Comparison of ENCODE assay signal across 8 mouse cellular contexts in the genomic region with DNA sequence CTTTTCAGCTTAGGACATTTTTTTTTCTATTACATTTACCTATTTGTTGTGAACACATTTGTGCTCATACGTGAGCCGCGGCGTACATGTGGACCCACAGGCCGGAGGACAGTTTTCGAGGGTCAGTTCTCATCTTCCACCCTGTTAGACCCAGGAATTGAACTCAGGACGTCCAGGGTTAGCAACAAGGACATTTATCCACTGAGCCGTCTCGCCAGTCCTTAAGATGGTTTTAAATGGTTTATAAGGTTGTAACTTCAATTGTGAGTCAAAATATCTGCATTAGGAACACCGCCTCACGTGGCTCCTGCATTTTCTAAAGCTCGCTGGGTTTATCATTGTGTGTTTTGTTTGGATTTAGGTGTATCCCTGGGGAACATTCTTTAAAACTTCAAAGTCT. TPM values are rescaled to one million over a fixed set of nuclear protein-coding genes. Genes with fewer than 3 reads are reported as not detected.
DNase-seq lines count a peak whose midpoint lies in the region; ATAC-seq and TF ChIP-seq lines count a peak whose summit lies in the region.

No protein-coding gene starts in this region.

- H3K4me2 ChIP-seq in limb, embryonic 11.5 days (ENCODE audit: low read depth, severe bottlenecking), result peak overlapping the region; percentile 46
- peak overlapping the region; percentile 49 for H3K4me2 ChIP-seq in stomach, embryonic 14.5 days (replicated peaks; ENCODE audit: low read depth, low read length)

- peak overlapping the region; percentile 79 for H3K27ac ChIP-seq in thymus, adult 2 months (ENCODE audit: control insufficient read depth, insufficient read depth, low read length)
- H3K27ac ChIP-seq in limb, embryonic 11.5 days (replicated peaks; ENCODE audit: low read depth, low read length), result peak overlapping the region; percentile 79; the same call in 1 of the 2 replicates
- peak overlapping the region; percentile 91 for H3K27ac ChIP-seq in stomach, embryonic 14.5 days (ENCODE audit: low read length)

- TF ChIP-seq POLR2A in thymus, adult 2 months (IDR thresholded peaks at IDR 0.05; ENCODE audit: control insufficient read depth, extremely low read depth, insufficient read depth, low read length, poor library complexity), result no peak

- peak overlapping the region; percentile 59 for H3K4me3 ChIP-seq in thymus, adult 2 months (ENCODE audit: control insufficient read depth, insufficient read depth, low read length)
- peak overlapping the region; percentile 56 for H3K4me3 ChIP-seq in limb, embryonic 11.5 days (ENCODE audit: low read depth, low read length)
- peak overlapping the region; percentile 57 for H3K4me3 ChIP-seq in stomach, embryonic 14.5 days (ENCODE audit: low read depth, low read length)

- DNase-seq in cerebellum, adult 9-10 months, result peak; percentile 52
- DNase-seq in cerebellum, postnatal 4 days (ENCODE audit: low spot score in 2 of 2), result no peak
- DNase-seq in thymus, adult 2 months, result no peak
- no peak for DNase-seq in thymus, adult 18-20 months
- peak; percentile 56 for DNase-seq in limb, embryonic 11.5 days (ENCODE audit: low spot score)
- DNase-seq in lung, postnatal 36 days, result no peak
- no peak for DNase-seq in left cerebral cortex, postnatal 36 days (ENCODE audit: low spot score in 2 of 2)

- WGBS in thymus, adult 2 months, result 92% methylated on average over 12 of the region's 12 CpGs
- 49% methylated on average over 12 of the region's 12 CpGs for whole genome bisulfite sequencing in limb, embryonic 11.5 days
- WGBS in stomach, embryonic 14.5 days, result 52% methylated on average over 12 of the region's 12 CpGs

- H3K9ac ChIP-seq in limb, embryonic 11.5 days (ENCODE audit: low read length), result peak overlapping the region; percentile 78
- H3K9ac ChIP-seq in stomach, embryonic 14.5 days (replicated peaks; ENCODE audit: low read depth, low read length), result peak overlapping the region; percentile 49; the same call in 1 of the 2 replicates

- TF ChIP-seq CTCF in thymus, adult 2 months (IDR thresholded peaks at IDR 0.05; ENCODE audit: borderline replicate concordance, control insufficient read depth, extremely low read depth, insufficient read depth, low read length, poor library complexity), result no peak

- no peaks in the 10 kb centered on the region for H3K9me3 ChIP-seq in limb, embryonic 11.5 days (ENCODE audit: control insufficient read depth, low read length)
- 0 out of 2 replicates have a peak, but pooled peaks cover 2% of the 10 kb centered on the region for H3K9me3 ChIP-seq in stomach, embryonic 14.5 days (ENCODE audit: control insufficient read depth, low read depth, low read length)

- 0 out of 2 replicates have a peak, but pooled peaks cover 2% of the 10 kb centered on the region for H3K4me1 ChIP-seq in thymus, adult 2 months (replicated peaks; ENCODE audit: control insufficient read depth, insufficient read depth, low read length)
- no peaks in the 10 kb centered on the region for H3K4me1 ChIP-seq in limb, embryonic 11.5 days (ENCODE audit: control insufficient read depth, insufficient read depth, low read length)
- peaks cover 7% of the 10 kb centered on the region; the same call in 1 of the 2 replicates for H3K4me1 ChIP-seq in stomach, embryonic 14.5 days (ENCODE audit: control insufficient read depth, insufficient read depth, low read length)

- H3K36me3 ChIP-seq in thymus, adult 2 months (ENCODE audit: control insufficient read depth, insufficient read depth, low read length), result no peaks in the 10 kb centered on the region
- H3K36me3 ChIP-seq in limb, embryonic 11.5 days (ENCODE audit: control insufficient read depth, insufficient read depth, low read length), result no peaks in the 10 kb centered on the region
- no peaks in the 10 kb centered on the region for H3K36me3 ChIP-seq in stomach, embryonic 14.5 days (ENCODE audit: control insufficient read depth, insufficient read depth, low read length)

- H3K27me3 ChIP-seq in thymus, adult 2 months (ENCODE audit: control insufficient read depth, insufficient read depth, low read length), result no peaks in the 10 kb centered on the region
- no peaks in the 10 kb centered on the region for H3K27me3 ChIP-seq in limb, embryonic 11.5 days (ENCODE audit: control insufficient read depth, insufficient read depth, low read length)
- no peaks in the 10 kb centered on the region for H3K27me3 ChIP-seq in stomach, embryonic 14.5 days (ENCODE audit: control insufficient read depth, insufficient read depth, low read length)

- no peak for ATAC-seq in limb, embryonic 11.5 days (ENCODE audit: insufficient number of reproducible peaks, low FRiP score, low TSS enrichment, low read depth)
- ATAC-seq in stomach, embryonic 14.5 days (ENCODE audit: insufficient number of reproducible peaks, insufficient read depth, low FRiP score, low read depth), result no peak

- intact Hi-C loops in left cerebral cortex, postnatal 36 days (cut with DNase I), result no loop called here

RNA-seq across cellular contexts. Expression of a gene that starts 18.6 kb away (rescaled TPM):
- 2.4 TPM in 2 replicates for polyA plus RNA-seq in thymus, adult 2 months (2012; rRNA removed)
- polyA plus RNA-seq in limb, embryonic 11.5 days (2014; fragmentation: Nextera tagmentation; extraction: Ambion mirVana), result 8.2 and 9.8 TPM in 2 replicates
- polyA plus RNA-seq in stomach, embryonic 14.5 days (2014; fragmentation: Nextera tagmentation; extraction: Ambion mirVana), result 9.0 and 9.7 TPM in 2 replicates
- 10 to 100 TPM; 81.8 to 89.0 TPM for total RNA-seq in left cerebral cortex, postnatal 36 days (2021)

RNA-seq across cellular contexts. Expression of a gene that starts 47.7 kb away (rescaled TPM):
- 7.9 and 11.1 TPM in 2 replicates for polyA plus RNA-seq in thymus, adult 2 months (2012; rRNA removed)
- 0.16 TPM in 1 of 2 replicates, not detected in the other for polyA plus RNA-seq in limb, embryonic 11.5 days (2014; fragmentation: Nextera tagmentation; extraction: Ambion mirVana)
- 3.5 and 5.0 TPM in 2 replicates for polyA plus RNA-seq in stomach, embryonic 14.5 days (2014; fragmentation: Nextera tagmentation; extraction: Ambion mirVana)
- 10 to 100 TPM; 41.1 to 42.7 TPM for total RNA-seq in left cerebral cortex, postnatal 36 days (2021)

Comparison
In these comparisons a context has a peak if more than half of its experiments do, and no peak if none do; other contexts are left out.
1. DNase-seq: peak in cerebellum, adult 9-10 months (single experiment) and limb, embryonic 11.5 days (single experiment); none in cerebellum, postnatal 4 days (0 of 2), thymus, adult 2 months (single experiment), thymus, adult 18-20 months (0 of 2), lung, postnatal 36 days (single experiment) and left cerebral cortex, postnatal 36 days (0 of 2).
2. Peak in every context shown above with its lines, with median percentiles within 50 percentile points of each other: H3K27ac ChIP-seq and H3K4me3 ChIP-seq.